Mouse (Mus musculus): ENCODE results near the gene Tshz2. TPM values are rescaled to one million over a fixed set of nuclear protein-coding genes. Genes with fewer than 3 reads are reported as not detected.
A peak's percentile ranks its signal among the peaks of the same experiment; 100 is the strongest.

Tshz2 gene
- polyA plus RNA-seq, 1 experiment from 2014 or later, result 36.3 TPM

DNA sequence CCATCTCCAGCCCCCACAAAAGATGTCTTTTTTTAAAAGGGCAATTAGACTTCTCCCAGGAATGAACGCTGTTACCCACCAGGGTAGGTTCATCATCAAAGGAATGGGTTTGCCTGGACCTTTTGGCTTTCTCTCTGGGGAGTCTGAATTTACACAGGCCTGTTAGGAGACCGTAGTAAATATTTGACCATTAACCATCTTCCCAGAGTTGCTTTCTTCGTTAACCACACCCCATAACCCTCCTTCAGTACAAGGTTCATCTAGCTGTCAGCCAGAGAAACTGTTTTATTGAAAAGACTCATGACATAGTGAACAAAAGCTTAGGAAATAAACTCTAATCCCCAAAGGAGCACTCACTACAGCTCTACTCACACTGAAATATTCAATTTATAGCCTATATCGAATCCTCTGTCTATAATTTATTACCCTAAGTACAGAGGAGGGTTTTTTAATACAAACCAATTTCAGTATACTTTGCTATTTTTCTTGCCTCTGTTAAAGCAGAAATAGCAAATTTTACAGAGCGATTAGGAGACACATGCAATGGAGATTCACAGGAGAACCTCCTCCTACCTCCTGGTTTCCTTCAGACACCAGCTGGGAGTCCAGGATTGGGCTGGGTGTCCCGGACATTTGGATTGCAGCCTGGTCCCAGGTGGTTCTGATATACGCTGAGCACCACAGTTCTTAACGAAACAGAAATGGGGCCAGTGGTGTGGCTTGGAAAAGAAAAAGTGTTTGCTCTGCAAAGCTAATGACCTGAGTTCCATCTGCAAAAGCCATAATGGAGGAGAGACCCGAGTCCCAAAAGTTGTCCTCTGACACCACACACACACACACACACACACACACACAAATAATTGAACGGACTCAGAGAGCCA lies 459.0 kb downstream of the Tshz2 start:
- Histone ChIP-seq H3K4me3 (no peak overlapping the region), H3K9ac (no peak overlapping the region), H3K27ac (replicated peaks) (no peak overlapping the region), H3K4me1 (replicated peaks) (no peaks in the 10 kb centered on the region), H3K9me3 (no peaks in the 10 kb centered on the region), H3K4me2 (no peak overlapping the region), H3K27me3 (no peaks in the 10 kb centered on the region), H3K36me3 (no peaks in the 10 kb centered on the region)
- 67% methylated on average over 10 of the region's 10 CpGs for WGBS
- no peak for ATAC-seq (ENCODE audit: low FRiP score, low read depth)

- 93% methylated on average over 17 of the region's 17 CpGs for WGBS
Measured at GRCm38 (mm10) chr2:170094220-170094619, 461.4 kb downstream of the Tshz2 start.

DNA sequence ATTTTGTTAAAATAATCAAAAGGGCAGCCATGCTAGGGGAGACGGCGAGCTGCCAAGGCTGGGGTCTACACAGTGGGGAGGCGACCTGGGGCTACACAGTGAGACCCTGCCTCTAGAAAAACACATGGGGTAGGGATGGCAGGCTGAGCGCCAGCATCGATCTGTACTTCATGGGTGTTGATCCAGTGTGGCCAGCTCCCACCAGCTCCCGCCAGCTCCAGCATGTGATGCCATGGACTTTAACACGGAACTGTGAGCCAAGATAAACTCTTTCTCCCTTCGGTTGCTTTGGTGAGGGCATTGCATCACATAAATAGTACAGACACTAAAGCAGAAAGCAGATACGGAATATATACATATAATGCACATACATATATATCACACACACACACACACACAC lies 462.1 kb downstream of the Tshz2 start:
- no peak overlapping the region for H3K27ac ChIP-seq (replicated peaks)
- H3K36me3 ChIP-seq, result no peaks in the 10 kb centered on the region
- no peaks in the 10 kb centered on the region for H3K9me3 ChIP-seq
- WGBS, result 89% methylated on average over 9 of the region's 9 CpGs
- H3K27me3 ChIP-seq, result no peaks in the 10 kb centered on the region
- no peak overlapping the region for H3K4me2 ChIP-seq
- no peak overlapping the region for H3K9ac ChIP-seq
- no peaks in the 10 kb centered on the region for H3K4me1 ChIP-seq (replicated peaks)
- no peak for ATAC-seq (ENCODE audit: low FRiP score, low read depth)
- H3K4me3 ChIP-seq, result no peak overlapping the region

More at GRCm38 (mm10) chr2:170094220-170094619, 461.4 kb downstream of the Tshz2 start:
- no peaks in the 10 kb centered on the region for H3K4me1 ChIP-seq (replicated peaks)
- H3K4me3 ChIP-seq, result no peak overlapping the region
- H3K4me2 ChIP-seq, result no peak overlapping the region
- no peak for ATAC-seq (ENCODE audit: low FRiP score, low read depth)
- no peaks in the 10 kb centered on the region for H3K36me3 ChIP-seq
- H3K27me3 ChIP-seq, result no peaks in the 10 kb centered on the region
- H3K9ac ChIP-seq, result no peak overlapping the region
- H3K27ac ChIP-seq (replicated peaks), result no peak overlapping the region
- H3K9me3 ChIP-seq, result no peaks in the 10 kb centered on the region

- 5% methylated on average over 12 of the region's 12 CpGs for WGBS
- no peaks in the 10 kb centered on the region for H3K27me3 ChIP-seq
- H3K9me3 ChIP-seq, result no peaks in the 10 kb centered on the region
- no peak overlapping the region for H3K4me2 ChIP-seq
- no peak overlapping the region for H3K4me3 ChIP-seq
- no peaks in the 10 kb centered on the region for H3K4me1 ChIP-seq (replicated peaks)
- no peak overlapping the region for H3K27ac ChIP-seq (replicated peaks)
- peak; percentile 42; the same call in 1 of the 2 replicates for ATAC-seq (ENCODE audit: low FRiP score, low read depth)
- no peaks in the 10 kb centered on the region for H3K36me3 ChIP-seq
- no peak overlapping the region for H3K9ac ChIP-seq
Measured at GRCm38 (mm10) chr2:170101132-170101531, 468.3 kb downstream of the Tshz2 start.

GRCm38 (mm10) chr2:170101932-170102331 lies 469.1 kb downstream of the Tshz2 start:
- no peaks in the 10 kb centered on the region for H3K36me3 ChIP-seq
- H3K27me3 ChIP-seq, result no peaks in the 10 kb centered on the region
- H3K9me3 ChIP-seq, result no peaks in the 10 kb centered on the region

DNA sequence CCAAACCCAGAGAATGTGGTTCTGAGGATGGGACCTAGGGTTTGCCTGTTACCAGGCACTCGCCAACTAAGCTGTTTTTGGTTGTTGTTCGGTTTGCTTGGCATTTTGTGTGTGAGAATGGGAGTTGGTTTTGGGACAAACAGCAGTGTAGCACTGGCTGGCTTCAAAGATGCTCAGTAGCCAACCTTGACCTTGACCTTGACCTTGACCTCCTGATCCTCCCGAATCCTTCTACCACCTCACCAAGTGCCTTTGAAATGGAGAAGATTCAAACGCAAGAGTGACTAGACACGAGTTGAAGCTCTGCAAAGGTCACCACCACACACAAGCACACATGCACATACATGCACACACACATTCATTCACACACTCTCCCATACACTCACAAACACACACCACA lies 470.5 kb downstream of the Tshz2 start:
- no peak overlapping the region for H3K4me3 ChIP-seq
- no peak for ATAC-seq (ENCODE audit: low FRiP score, low read depth)
- WGBS, result 87% methylated on average over 5 of the region's 5 CpGs
- H3K27ac ChIP-seq (replicated peaks), result no peak overlapping the region
- no peaks in the 10 kb centered on the region for H3K36me3 ChIP-seq
- H3K9me3 ChIP-seq, result no peaks in the 10 kb centered on the region
- no peaks in the 10 kb centered on the region for H3K4me1 ChIP-seq (replicated peaks)
- no peak overlapping the region for H3K4me2 ChIP-seq
- no peaks in the 10 kb centered on the region for H3K27me3 ChIP-seq
- H3K9ac ChIP-seq, result no peak overlapping the region

More at GRCm38 (mm10) chr2:170101932-170102331, 469.1 kb downstream of the Tshz2 start:
- H3K4me1 ChIP-seq (replicated peaks), result no peaks in the 10 kb centered on the region
- H3K4me2 ChIP-seq, result no peak overlapping the region
- H3K9ac ChIP-seq, result no peak overlapping the region
- H3K4me3 ChIP-seq, result no peak overlapping the region
- no peak for ATAC-seq (ENCODE audit: low FRiP score, low read depth)
- H3K27ac ChIP-seq (replicated peaks), result no peak overlapping the region
- 78% methylated on average over 7 of the region's 7 CpGs for WGBS

DNA sequence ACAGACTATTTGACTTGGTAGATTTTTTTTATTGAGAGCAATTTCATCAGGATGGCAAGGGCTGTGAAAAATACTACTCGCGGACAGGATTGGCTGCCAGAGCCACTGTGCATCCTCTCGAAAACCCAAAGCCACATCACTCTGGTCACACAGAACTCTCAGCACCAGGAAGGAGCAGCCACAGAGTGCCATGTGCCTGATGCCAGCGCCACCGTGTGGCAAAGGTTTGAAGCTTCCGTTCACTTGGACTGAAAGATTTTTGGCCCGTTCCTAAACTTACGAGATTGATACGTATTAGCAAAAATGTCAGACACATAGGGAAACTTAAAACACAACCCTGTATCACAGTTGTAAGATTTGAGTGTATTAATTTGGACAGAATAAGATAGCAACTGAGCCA lies 471.0 kb downstream of the Tshz2 start:
- H3K36me3 ChIP-seq, result no peaks in the 10 kb centered on the region
- 48% methylated on average over 9 of the region's 9 CpGs for WGBS
- no peak overlapping the region for H3K4me2 ChIP-seq
- ATAC-seq (ENCODE audit: low FRiP score, low read depth), result no peak
- H3K27me3 ChIP-seq, result no peaks in the 10 kb centered on the region
- no peak overlapping the region for H3K9ac ChIP-seq
- no peak overlapping the region for H3K4me3 ChIP-seq
- no peaks in the 10 kb centered on the region for H3K4me1 ChIP-seq (replicated peaks)
- H3K27ac ChIP-seq (replicated peaks), result no peak overlapping the region
- no peaks in the 10 kb centered on the region for H3K9me3 ChIP-seq

DNA sequence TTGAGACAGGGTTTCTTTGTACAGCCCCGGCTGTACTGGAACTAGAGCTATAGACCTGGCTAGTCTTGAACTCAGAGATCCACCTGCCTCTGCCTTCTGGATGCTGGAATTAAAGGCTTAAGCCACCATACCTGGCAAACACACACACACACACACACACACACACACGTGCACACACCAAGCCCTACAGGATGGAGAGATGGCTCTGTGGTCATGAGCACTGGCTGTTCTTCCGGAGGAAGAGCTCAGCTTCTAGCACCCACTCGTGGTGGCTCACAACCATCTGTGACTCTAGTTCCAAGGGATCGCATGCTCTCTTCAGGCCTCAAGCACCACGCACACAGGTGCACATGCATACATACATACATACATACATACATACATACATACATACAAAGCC lies 471.6 kb downstream of the Tshz2 start:
- Histone ChIP-seq H3K36me3 (no peaks in the 10 kb centered on the region), H3K4me2 (no peak overlapping the region), H3K27me3 (no peaks in the 10 kb centered on the region), H3K4me3 (no peak overlapping the region), H3K4me1 (replicated peaks) (no peaks in the 10 kb centered on the region), H3K9ac (no peak overlapping the region), H3K27ac (replicated peaks) (no peak overlapping the region), H3K9me3 (no peaks in the 10 kb centered on the region)
- ATAC-seq (ENCODE audit: low FRiP score, low read depth), result no peak
- WGBS, result 96% methylated on average over 6 of the region's 6 CpGs

DNA sequence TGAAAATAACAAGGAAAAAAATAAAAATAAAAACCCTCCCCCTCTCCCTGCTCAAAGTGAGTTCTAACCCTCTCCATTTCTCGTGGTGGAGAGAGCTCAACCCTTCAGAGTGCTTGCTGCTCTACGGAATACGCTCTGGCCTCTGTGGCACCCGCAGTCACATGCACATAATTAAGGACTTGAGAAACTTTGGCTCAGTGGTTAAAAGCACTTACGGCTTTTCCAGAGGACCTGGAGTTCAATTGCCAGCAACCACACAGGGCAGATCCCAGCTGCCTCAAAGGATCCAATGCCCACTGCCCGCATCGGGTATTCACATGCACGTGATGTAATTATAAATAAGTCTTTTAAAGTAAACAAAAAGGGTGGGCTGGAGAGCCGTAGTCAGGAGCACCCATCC lies 473.2 kb downstream of the Tshz2 start:
- ATAC-seq (ENCODE audit: low FRiP score, low read depth), result no peak
- no peaks in the 10 kb centered on the region for H3K9me3 ChIP-seq
- no peak overlapping the region for H3K27ac ChIP-seq (replicated peaks)
- H3K4me1 ChIP-seq (replicated peaks), result no peaks in the 10 kb centered on the region
- H3K9ac ChIP-seq, result no peak overlapping the region
- H3K27me3 ChIP-seq, result no peaks in the 10 kb centered on the region
- H3K4me3 ChIP-seq, result no peak overlapping the region
- 77% methylated on average over 9 of the region's 9 CpGs for WGBS
- H3K36me3 ChIP-seq, result no peaks in the 10 kb centered on the region
- H3K4me2 ChIP-seq, result no peak overlapping the region

- 88% methylated on average over 3 of the region's 3 CpGs for WGBS
- H3K9ac ChIP-seq, result no peak overlapping the region
- H3K9me3 ChIP-seq, result no peaks in the 10 kb centered on the region
- ATAC-seq (ENCODE audit: low FRiP score, low read depth), result no peak
- H3K27ac ChIP-seq (replicated peaks), result no peak overlapping the region
- H3K27me3 ChIP-seq, result no peaks in the 10 kb centered on the region
- H3K4me2 ChIP-seq, result no peak overlapping the region
- H3K4me3 ChIP-seq, result no peak overlapping the region
- H3K36me3 ChIP-seq, result no peaks in the 10 kb centered on the region
- 0 out of 2 replicates have a peak, but pooled peaks cover 2% of the 10 kb centered on the region for H3K4me1 ChIP-seq (replicated peaks)
Measured at GRCm38 (mm10) chr2:170107791-170108190, 475.0 kb downstream of the Tshz2 start.

GRCm38 (mm10) chr2:170109528-170109927 lies 476.7 kb downstream of the Tshz2 start:
- Histone ChIP-seq H3K9ac (no peak overlapping the region), H3K4me3 (no peak overlapping the region), H3K27ac (replicated peaks) (no peak overlapping the region), H3K36me3 (no peaks in the 10 kb centered on the region), H3K27me3 (no peaks in the 10 kb centered on the region), H3K4me1 (replicated peaks) (0 out of 2 replicates have a peak, but pooled peaks cover 7% of the 10 kb centered on the region), H3K9me3 (no peaks in the 10 kb centered on the region), H3K4me2 (no peak overlapping the region)
- ATAC-seq (ENCODE audit: low FRiP score, low read depth), result no peak
- 26% methylated on average over 5 of the region's 5 CpGs for WGBS

DNA sequence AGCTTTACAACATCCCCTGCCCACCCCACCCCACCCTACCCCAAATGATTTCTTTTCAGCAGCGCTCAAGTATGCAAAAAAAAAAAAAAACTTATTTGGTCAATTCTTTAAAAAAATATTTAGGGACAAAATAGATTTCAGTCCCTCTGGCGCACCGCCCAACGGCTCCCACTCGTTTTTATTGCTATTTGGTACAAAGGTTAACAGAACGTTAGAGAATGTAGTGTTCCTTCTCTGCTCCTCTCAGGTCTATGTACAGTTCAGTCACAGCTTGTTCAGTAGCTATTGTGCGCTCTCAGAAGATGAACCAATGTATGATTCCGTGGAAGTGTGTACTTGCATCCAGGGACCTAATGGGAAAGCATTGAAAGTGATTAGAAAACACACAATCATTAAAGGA lies 477.5 kb downstream of the Tshz2 start:
- Histone ChIP-seq H3K9ac (no peak overlapping the region), H3K9me3 (no peaks in the 10 kb centered on the region), H3K4me1 (replicated peaks) (0 out of 2 replicates have a peak, but pooled peaks cover 7% of the 10 kb centered on the region), H3K4me2 (no peak overlapping the region), H3K27ac (replicated peaks) (no peak overlapping the region), H3K4me3 (no peak overlapping the region), H3K27me3 (no peaks in the 10 kb centered on the region), H3K36me3 (no peaks in the 10 kb centered on the region)
- 78% methylated on average over 8 of the region's 8 CpGs for WGBS
- ATAC-seq (ENCODE audit: low FRiP score, low read depth), result no peak
